Mouse (Mus musculus): ENCODE measurements around the gene Babam2. TPM values are rescaled to one million over a fixed set of nuclear protein-coding genes. Genes with fewer than 3 reads are reported as not detected.

The Babam2 gene
- polyA plus RNA-seq, 1 experiment from 2014 or later, result 37.3 TPM

GRCm38 (mm10) chr5:31936523-31936922 lies 239.0 kb downstream of the Babam2 start:
- no peaks in the 10 kb centered on the region for H3K9me3 ChIP-seq (ENCODE audit: control insufficient read depth, low read length)
- ATAC-seq (ENCODE audit: insufficient number of reproducible peaks, insufficient read depth, low FRiP score, low read depth), result no peak
- H3K4me2 ChIP-seq (ENCODE audit: low read length), result no peak overlapping the region
- no peaks in the 10 kb centered on the region for H3K27me3 ChIP-seq (ENCODE audit: control insufficient read depth, insufficient read depth, low read length)
- no peak overlapping the region for H3K4me3 ChIP-seq (ENCODE audit: control insufficient read depth in 1 of 2, insufficient read depth in 1 of 2, low read depth in 1 of 2, low read length in 2 of 2)
- 74% methylated on average over 3 of the region's 3 CpGs for WGBS
- no peak overlapping the region for H3K27ac ChIP-seq (replicated peaks in 1 of 2; ENCODE audit: control insufficient read depth in 1 of 2, insufficient read depth in 1 of 2, low read depth in 2 of 2, low read length in 2 of 2)
- H3K4me1 ChIP-seq (ENCODE audit: control insufficient read depth in 2 of 2, insufficient read depth in 2 of 2, low read length in 2 of 2), result peaks cover 15 to 22% of the 10 kb centered on the region in 2 experiments
- H3K36me3 ChIP-seq (ENCODE audit: control insufficient read depth, insufficient read depth, low read length), result no peaks in the 10 kb centered on the region
- H3K9ac ChIP-seq (ENCODE audit: low read length), result no peak overlapping the region

- Histone ChIP-seq H3K27me3 (ENCODE audit: control insufficient read depth, insufficient read depth, low read length) (no peaks in the 10 kb centered on the region), H3K4me2 (ENCODE audit: low read length) (no peak overlapping the region), H3K9ac (ENCODE audit: low read length) (no peak overlapping the region), H3K4me3 (ENCODE audit: control insufficient read depth in 1 of 2, insufficient read depth in 1 of 2, low read depth in 1 of 2, low read length in 2 of 2) (no peak overlapping the region), H3K36me3 (ENCODE audit: control insufficient read depth, insufficient read depth, low read length) (no peaks in the 10 kb centered on the region), H3K27ac (replicated peaks in 1 of 2; ENCODE audit: control insufficient read depth in 1 of 2, insufficient read depth in 1 of 2, low read depth in 2 of 2, low read length in 2 of 2) (no peak overlapping the region), H3K4me1 (ENCODE audit: control insufficient read depth in 2 of 2, insufficient read depth in 2 of 2, low read length in 2 of 2) (no peaks in the 10 kb centered on the region), H3K9me3 (ENCODE audit: control insufficient read depth, low read length) (no peaks in the 10 kb centered on the region)
- WGBS, result 86% methylated on average over 8 of the region's 8 CpGs
- no peak for ATAC-seq (ENCODE audit: insufficient number of reproducible peaks, insufficient read depth, low FRiP score, low read depth)
Observed at GRCm38 (mm10) chr5:31940876-31941275, 243.4 kb downstream of the Babam2 start.

- Histone ChIP-seq H3K27me3 (ENCODE audit: control insufficient read depth, insufficient read depth, low read length) (no peaks in the 10 kb centered on the region), H3K4me3 (ENCODE audit: control insufficient read depth in 1 of 2, insufficient read depth in 1 of 2, low read depth in 1 of 2, low read length in 2 of 2) (no peak overlapping the region), H3K9ac (ENCODE audit: low read length) (no peak overlapping the region), H3K36me3 (ENCODE audit: control insufficient read depth, insufficient read depth, low read length) (no peaks in the 10 kb centered on the region), H3K27ac (replicated peaks in 1 of 2; ENCODE audit: control insufficient read depth in 1 of 2, insufficient read depth in 1 of 2, low read depth in 2 of 2, low read length in 2 of 2) (no peak overlapping the region; a peak in 1 of 4 replicates), H3K9me3 (ENCODE audit: control insufficient read depth, low read length) (no peaks in the 10 kb centered on the region), H3K4me1 (ENCODE audit: control insufficient read depth in 2 of 2, insufficient read depth in 2 of 2, low read length in 2 of 2) (no peaks in the 10 kb centered on the region), H3K4me2 (ENCODE audit: low read length) (no peak overlapping the region)
- 66% methylated on average over 4 of the region's 4 CpGs for WGBS
- no peak for ATAC-seq (ENCODE audit: insufficient number of reproducible peaks, insufficient read depth, low FRiP score, low read depth)
Observed at GRCm38 (mm10) chr5:31947185-31947584, 249.7 kb downstream of the Babam2 start.

- H3K4me3 ChIP-seq (ENCODE audit: control insufficient read depth in 1 of 2, insufficient read depth in 1 of 2, low read depth in 1 of 2, low read length in 2 of 2), result no peak overlapping the region
- H3K4me2 ChIP-seq (ENCODE audit: low read length), result no peak overlapping the region
- no peaks in the 10 kb centered on the region for H3K36me3 ChIP-seq (ENCODE audit: control insufficient read depth, insufficient read depth, low read length)
- no peaks in the 10 kb centered on the region for H3K4me1 ChIP-seq (ENCODE audit: control insufficient read depth in 2 of 2, insufficient read depth in 2 of 2, low read length in 2 of 2)
- no peaks in the 10 kb centered on the region for H3K9me3 ChIP-seq (ENCODE audit: control insufficient read depth, low read length)
- no peak overlapping the region for H3K27ac ChIP-seq (replicated peaks in 1 of 2; ENCODE audit: control insufficient read depth in 1 of 2, insufficient read depth in 1 of 2, low read depth in 2 of 2, low read length in 2 of 2)
- H3K27me3 ChIP-seq (ENCODE audit: control insufficient read depth, insufficient read depth, low read length), result no peaks in the 10 kb centered on the region
- WGBS, result 83% methylated on average over 8 of the region's 8 CpGs
- no peak overlapping the region for H3K9ac ChIP-seq (ENCODE audit: low read length)
- no peak for ATAC-seq (ENCODE audit: insufficient number of reproducible peaks, insufficient read depth, low FRiP score, low read depth)
Observed at GRCm38 (mm10) chr5:31949389-31949788, 251.9 kb downstream of the Babam2 start.

- Histone ChIP-seq H3K36me3 (ENCODE audit: control insufficient read depth, insufficient read depth, low read length) (no peaks in the 10 kb centered on the region), H3K9me3 (ENCODE audit: control insufficient read depth, low read length) (no peaks in the 10 kb centered on the region), H3K9ac (ENCODE audit: low read length) (no peak overlapping the region), H3K4me2 (ENCODE audit: low read length) (no peak overlapping the region), H3K4me3 (ENCODE audit: control insufficient read depth in 1 of 2, insufficient read depth in 1 of 2, low read depth in 1 of 2, low read length in 2 of 2) (no peak overlapping the region), H3K4me1 (ENCODE audit: control insufficient read depth in 2 of 2, insufficient read depth in 2 of 2, low read length in 2 of 2) (no peaks in the 10 kb centered on the region), H3K27ac (replicated peaks in 1 of 2; ENCODE audit: control insufficient read depth in 1 of 2, insufficient read depth in 1 of 2, low read depth in 2 of 2, low read length in 2 of 2) (no peak overlapping the region), H3K27me3 (ENCODE audit: control insufficient read depth, insufficient read depth, low read length) (no peaks in the 10 kb centered on the region)
- no peak for ATAC-seq (ENCODE audit: insufficient number of reproducible peaks, insufficient read depth, low FRiP score, low read depth)
- 79% methylated on average over 4 of the region's 4 CpGs for WGBS
Observed at GRCm38 (mm10) chr5:31950532-31950931, 253.0 kb downstream of the Babam2 start.

- H3K4me3 ChIP-seq (ENCODE audit: control insufficient read depth in 1 of 2, insufficient read depth in 1 of 2, low read depth in 1 of 2, low read length in 2 of 2), result no peak overlapping the region
- no peak overlapping the region for H3K4me2 ChIP-seq (ENCODE audit: low read length)
- H3K9me3 ChIP-seq (ENCODE audit: control insufficient read depth, low read length), result no peaks in the 10 kb centered on the region
- no peaks in the 10 kb centered on the region for H3K27me3 ChIP-seq (ENCODE audit: control insufficient read depth, insufficient read depth, low read length)
- ATAC-seq (ENCODE audit: insufficient number of reproducible peaks, insufficient read depth, low FRiP score, low read depth), result no peak
- no peaks in the 10 kb centered on the region for H3K36me3 ChIP-seq (ENCODE audit: control insufficient read depth, insufficient read depth, low read length)
- 64% methylated on average over 3 of the region's 3 CpGs for WGBS
- H3K4me1 ChIP-seq (ENCODE audit: control insufficient read depth in 2 of 2, insufficient read depth in 2 of 2, low read length in 2 of 2), result no peaks in the 10 kb centered on the region
- no peak overlapping the region for H3K27ac ChIP-seq (replicated peaks in 1 of 2; ENCODE audit: control insufficient read depth in 1 of 2, insufficient read depth in 1 of 2, low read depth in 2 of 2, low read length in 2 of 2)
- no peak overlapping the region for H3K9ac ChIP-seq (ENCODE audit: low read length)
Observed at GRCm38 (mm10) chr5:31955184-31955583, 257.7 kb downstream of the Babam2 start.

- WGBS, result 94% methylated on average over 3 of the region's 3 CpGs
- H3K9me3 ChIP-seq (ENCODE audit: control insufficient read depth, low read length), result no peaks in the 10 kb centered on the region
- H3K27ac ChIP-seq (replicated peaks in 1 of 2; ENCODE audit: control insufficient read depth in 1 of 2, insufficient read depth in 1 of 2, low read depth in 2 of 2, low read length in 2 of 2), result no peak overlapping the region
- no peaks in the 10 kb centered on the region for H3K36me3 ChIP-seq (ENCODE audit: control insufficient read depth, insufficient read depth, low read length)
- no peak for ATAC-seq (ENCODE audit: insufficient number of reproducible peaks, insufficient read depth, low FRiP score, low read depth)
- H3K4me3 ChIP-seq (ENCODE audit: control insufficient read depth in 1 of 2, insufficient read depth in 1 of 2, low read depth in 1 of 2, low read length in 2 of 2), result no peak overlapping the region
- no peaks in the 10 kb centered on the region for H3K27me3 ChIP-seq (ENCODE audit: control insufficient read depth, insufficient read depth, low read length)
- no peaks in the 10 kb centered on the region for H3K4me1 ChIP-seq (ENCODE audit: control insufficient read depth in 2 of 2, insufficient read depth in 2 of 2, low read length in 2 of 2)
- H3K9ac ChIP-seq (ENCODE audit: low read length), result no peak overlapping the region
- H3K4me2 ChIP-seq (ENCODE audit: low read length), result no peak overlapping the region
Observed at GRCm38 (mm10) chr5:31956336-31956735, 258.9 kb downstream of the Babam2 start.

GRCm38 (mm10) chr5:31959886-31960285 lies 262.4 kb downstream of the Babam2 start:
- WGBS, result 93% methylated on average over 8 of the region's 8 CpGs
- Histone ChIP-seq H3K27ac (replicated peaks in 1 of 2; ENCODE audit: control insufficient read depth in 1 of 2, insufficient read depth in 1 of 2, low read depth in 2 of 2, low read length in 2 of 2) (no peak overlapping the region), H3K9ac (ENCODE audit: low read length) (no peak overlapping the region), H3K4me3 (ENCODE audit: control insufficient read depth in 1 of 2, insufficient read depth in 1 of 2, low read depth in 1 of 2, low read length in 2 of 2) (no peak overlapping the region), H3K9me3 (ENCODE audit: control insufficient read depth, low read length) (no peaks in the 10 kb centered on the region), H3K4me1 (ENCODE audit: control insufficient read depth in 2 of 2, insufficient read depth in 2 of 2, low read length in 2 of 2) (no peaks in the 10 kb centered on the region), H3K36me3 (ENCODE audit: control insufficient read depth, insufficient read depth, low read length) (no peaks in the 10 kb centered on the region), H3K27me3 (ENCODE audit: control insufficient read depth, insufficient read depth, low read length) (no peaks in the 10 kb centered on the region), H3K4me2 (ENCODE audit: low read length) (no peak overlapping the region)
- ATAC-seq (ENCODE audit: insufficient number of reproducible peaks, insufficient read depth, low FRiP score, low read depth), result no peak

Data from heart, embryonic 14.5 days (tissue).